Mouse (Mus musculus) kidney, adult 11 months (tissue): ENCODE results near the gene Olfr1129.
"Not testable (repeated sequence)": the region's sequence is repeated elsewhere in the genome, so short reads cannot be mapped to it uniquely, and the experiment has no call there.

ENCODE experiments used
- DNase-seq: peaks from one replicate; pipeline ENCODE4 v3.0.0; 2022

Gene Olfr1129

DNA sequence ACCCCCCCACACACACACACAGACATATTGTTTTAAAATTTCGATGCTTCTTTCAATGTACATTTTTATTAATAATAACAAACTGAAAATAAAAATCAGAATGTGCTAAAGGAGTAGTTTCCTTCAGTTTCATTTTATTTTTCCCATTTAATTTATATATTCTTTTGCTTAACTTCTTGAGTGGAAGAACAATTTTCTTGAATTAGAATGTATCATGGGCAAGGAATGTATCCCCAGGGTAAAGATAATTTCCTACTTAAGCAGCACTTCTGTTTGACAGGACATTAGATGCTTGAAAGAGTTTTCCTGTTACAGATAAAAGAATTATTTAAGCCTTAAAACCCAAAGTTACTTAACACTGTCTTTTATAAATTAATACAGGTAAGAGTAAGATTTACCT, at the start of gene Olfr1129:
Gene Olfr1129 (plus strand): TSS at position 301 of the 400 bp plus-strand sequence.
- not testable (repeated sequence) for DNase-seq

DNA sequence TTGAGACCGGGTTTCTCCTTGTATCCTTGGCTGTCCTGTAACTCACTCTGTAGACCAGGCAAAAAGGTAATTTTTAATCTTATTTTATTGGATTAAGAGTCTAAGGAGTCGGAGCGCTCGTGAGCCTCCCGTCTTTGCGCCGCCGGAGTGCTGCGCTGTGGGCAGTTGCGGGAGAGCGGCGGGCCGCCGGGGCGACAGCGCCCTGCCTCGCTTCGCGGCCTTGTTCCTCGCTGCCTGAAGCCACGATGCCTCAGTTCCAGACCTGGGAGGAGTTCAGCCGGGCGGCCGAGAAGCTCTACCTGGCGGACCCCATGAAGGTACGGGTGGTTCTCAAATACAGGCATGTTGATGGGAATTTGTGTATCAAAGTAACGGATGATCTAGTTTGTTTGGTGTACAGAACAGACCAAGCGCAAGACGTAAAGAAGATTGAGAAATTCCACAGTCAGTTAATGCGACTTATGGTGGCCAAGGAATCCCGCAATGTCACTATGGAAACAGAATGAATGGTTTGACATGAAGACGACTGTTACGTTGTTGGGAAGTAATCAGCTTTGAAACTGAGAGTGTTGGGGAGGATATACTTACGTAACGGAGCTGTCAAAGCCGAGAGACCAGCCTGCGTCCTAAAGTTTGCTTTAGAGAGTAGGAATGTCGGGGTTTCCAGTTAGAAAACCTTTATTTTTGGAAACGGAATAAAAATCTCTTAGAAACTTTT, 47.6 kb upstream of the Olfr1129 start:
- not testable (repeated sequence) for DNase-seq

DNA sequence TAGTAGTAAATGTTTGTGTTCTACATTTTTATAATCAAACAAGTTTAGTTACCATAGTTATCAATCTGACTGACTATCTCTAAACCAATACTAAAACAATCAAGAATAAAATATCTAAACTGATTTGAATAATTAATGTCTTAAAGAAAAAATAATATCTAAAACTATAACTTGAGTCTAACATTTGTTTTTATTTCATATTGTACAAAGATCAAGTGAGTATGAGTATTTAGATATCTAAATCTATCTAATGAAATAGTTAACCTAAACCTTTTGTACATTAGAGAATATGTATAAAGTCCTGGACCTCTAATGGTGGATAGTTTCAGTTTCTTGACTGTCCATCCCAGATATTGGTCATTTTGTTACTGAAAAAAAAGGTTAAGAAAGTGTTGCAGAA, 42.2 kb upstream of the Olfr1129 start, which contains the start of gene Olfr153:
Gene Olfr153 (plus strand): TSS at position 301 of the 400 bp plus-strand sequence.
- no peak for DNase-seq

DNA sequence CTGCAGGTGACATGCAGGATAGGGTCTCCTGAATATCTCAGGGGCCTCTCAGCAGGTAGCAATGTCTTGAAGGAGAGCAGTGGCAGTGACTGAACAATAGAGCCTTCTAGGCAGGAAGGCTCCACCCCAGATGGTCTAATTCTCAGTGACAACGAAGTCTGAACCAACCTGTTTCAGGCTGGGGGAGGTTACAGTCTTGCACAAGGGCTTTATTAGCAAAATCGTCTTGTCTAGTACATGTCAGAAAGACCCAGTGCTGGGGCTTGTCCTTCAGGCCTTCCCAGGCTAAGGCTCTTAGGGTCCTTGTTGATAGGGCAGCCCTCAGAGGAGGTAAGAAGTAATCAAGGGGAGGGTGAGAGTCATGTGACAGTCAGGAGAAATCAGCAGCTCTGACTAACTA, 38.9 kb upstream of the Olfr1129 start:
- DNase-seq = no peak

DNA sequence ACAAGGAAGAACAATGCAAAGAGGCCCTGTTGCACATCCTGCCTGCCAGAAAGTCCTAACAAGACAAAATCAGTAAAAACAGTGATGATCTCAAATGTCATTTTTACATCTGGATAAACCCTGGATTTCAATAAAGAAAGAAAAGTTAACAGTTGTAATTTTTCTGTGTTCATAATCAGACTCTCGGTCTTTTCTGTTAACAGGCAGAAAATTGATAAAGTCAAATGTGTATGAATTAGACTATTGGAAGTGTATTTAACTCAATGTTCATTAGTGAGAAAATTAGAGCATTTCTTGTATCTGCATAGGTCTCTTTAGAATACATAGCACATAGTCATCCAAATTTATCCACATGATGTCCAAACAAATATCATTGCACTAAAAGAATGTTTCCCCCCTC, 28.3 kb upstream of the Olfr1129 start, which contains the start of gene Olfr1128:
Gene Olfr1128 (minus strand): TSS at position 101 of the 400 bp plus-strand sequence.
- no peak for DNase-seq

DNA sequence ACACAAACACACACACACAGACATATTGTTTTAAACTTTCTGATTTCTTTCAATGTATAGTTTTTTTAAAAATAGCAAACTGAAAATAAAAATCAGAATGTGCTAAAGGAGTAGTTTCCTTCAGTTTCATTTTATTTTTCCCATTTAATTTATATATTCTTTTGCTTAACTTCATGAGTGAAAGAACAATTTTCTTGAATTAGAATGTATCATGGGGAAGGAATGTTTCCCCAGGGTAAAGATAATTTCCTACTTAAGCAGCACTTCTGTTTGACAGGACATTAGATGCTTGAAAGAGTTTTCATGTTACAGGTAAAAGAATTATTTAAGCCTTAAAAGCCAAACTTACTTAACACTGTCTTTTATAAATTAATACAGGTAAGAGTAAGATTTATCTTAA, 32.2 kb downstream of the Olfr1129 start, which contains the start of gene Olfr1130:
Gene Olfr1130 (plus strand): TSS at position 301 of the 400 bp plus-strand sequence.
- not testable (repeated sequence) for DNase-seq

DNA sequence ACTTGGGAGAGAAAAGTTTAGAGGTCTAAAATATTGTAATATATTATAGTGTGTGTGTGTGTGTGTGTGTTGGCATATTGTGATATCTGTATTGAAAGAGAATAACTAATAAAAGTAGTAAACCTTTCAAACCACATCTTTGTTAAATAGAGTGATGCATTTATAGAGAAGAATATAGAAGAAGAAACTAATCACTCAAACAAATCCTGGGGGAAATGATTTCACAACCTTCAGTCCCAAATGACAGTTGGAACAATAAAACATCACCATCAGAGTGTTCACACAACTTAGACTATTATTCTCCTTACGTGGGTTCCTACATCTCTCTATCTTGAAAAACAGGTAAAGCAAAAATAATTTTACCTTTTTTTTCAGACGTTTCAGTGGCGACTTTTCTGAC, 53.1 kb downstream of the Olfr1129 start, which contains the start of gene Olfr1131:
Gene Olfr1131 (plus strand): TSS at position 301 of the 400 bp plus-strand sequence.
- no peak for DNase-seq
